Mouse (Mus musculus): ENCODE data around the gene Wdr74.

Wdr74 gene

DNA sequence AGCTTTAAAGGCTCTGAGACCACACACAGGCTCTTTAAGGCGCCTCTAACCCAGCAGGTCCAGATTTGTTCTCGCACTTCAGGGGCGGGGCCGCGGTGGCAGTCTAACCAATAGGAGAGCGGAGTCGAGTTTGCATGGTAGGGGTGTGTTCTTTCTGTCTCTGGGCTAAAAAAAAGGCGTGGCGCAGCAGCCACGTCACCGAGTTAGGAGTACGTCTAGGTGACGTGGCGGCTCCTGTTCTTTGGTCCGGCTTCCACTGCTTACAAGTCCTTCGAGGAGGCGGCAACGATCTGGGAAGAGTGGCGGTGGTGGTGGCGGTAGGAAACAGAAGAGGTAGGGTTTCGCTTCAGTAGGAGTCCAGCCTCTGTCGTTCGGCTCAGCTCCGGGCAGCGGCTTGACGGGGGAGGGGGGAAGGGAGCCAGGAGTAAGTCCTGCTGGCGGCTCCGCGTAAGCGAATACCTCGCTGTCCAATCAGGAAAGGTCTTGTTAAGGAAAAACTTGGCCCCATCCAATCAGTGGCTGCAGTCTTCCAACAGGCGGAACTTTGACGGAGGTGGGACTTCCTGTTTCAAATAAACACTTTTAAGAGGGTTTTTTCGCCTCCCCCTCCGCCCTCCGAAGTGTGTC is 5.7 kb downstream of the Wdr74 start, which contains the start of gene Stx5a:
Stx5a (plus strand) TSS at position 171 of the 627 bp plus-strand sequence.
- DNase-seq (ENCODE audit: low spot score): peak; percentile 77

DNA sequence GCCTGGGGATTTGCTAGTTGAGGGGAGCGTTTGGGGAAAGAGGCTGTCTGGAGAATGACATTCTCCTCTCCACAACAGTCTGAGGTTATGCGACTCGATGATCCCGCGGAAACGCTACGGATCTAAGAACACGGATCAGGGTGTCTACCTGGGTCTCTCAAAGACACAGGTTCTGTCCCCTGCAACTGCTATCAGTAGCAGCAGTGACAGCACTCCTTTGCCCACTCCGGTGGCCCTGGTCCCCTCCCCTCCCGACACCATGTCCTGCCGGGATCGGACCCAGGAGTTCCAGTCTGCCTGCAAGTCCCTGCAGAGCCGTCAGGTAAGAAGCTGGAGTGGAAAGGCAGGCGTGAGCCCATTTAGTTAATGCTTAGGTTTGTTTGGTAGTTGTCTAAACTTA is 6.5 kb downstream of the Wdr74 start:
- DNase-seq (ENCODE audit: low spot score): no peak

DNA sequence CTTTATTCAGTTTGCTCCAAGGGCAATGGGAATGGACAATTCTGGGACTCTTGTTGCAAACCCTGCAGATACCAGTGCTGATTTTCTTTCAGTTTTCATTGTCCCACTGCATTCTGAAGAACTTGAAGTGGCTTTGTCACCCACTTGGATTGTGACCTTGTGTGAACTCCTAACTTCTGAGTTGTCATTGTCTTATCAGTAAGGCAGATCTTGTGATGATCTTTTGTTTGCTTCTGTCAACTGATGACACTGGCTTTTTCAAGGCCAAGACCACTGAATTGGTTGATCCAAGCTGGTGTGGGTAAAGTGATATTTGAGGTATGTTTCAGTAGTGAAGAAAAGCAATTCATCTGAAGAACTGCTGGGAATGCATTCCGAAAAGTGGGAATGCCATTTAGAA is 9.8 kb downstream of the Wdr74 start:
- DNase-seq (ENCODE audit: low spot score): no peak

DNA sequence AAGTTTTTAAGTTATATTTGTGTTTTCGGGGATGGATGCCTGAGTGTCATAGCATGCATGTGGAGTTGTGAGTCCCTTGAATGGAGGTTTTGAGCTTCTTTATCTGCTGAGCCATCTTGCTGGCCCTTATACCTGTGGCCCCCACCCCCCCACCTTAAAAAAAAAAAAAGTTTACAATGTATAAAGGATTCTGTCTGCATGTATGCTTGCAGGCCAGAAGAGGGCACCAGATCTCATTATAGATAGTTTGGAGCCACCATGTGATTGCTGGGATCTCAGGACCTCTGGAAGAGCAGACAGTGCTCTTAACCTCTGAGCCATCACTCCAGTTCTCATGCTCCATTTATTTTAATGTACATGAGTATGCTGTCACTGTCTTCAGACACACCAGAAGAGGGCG is 11.7 kb downstream of the Wdr74 start:
- DNase-seq (ENCODE audit: low spot score): no peak

DNA sequence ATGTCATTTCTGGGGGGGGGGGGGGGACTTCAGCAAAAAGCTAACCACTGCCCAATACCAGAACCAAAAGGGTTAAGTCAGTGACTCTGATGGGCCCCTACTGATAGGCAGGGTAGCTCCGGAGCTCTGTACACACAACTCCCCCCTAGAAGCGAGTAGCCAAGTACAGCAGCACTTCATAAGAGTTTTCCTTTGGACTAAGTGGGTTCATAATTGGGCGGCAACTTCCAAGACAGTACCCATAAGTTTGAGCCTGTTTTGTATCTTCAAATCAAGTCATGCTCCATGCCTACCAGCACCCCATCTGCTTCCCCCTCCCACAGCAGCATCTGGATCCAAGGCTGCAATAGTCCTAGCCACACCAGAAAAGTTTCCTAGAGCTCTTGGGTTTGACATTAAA is 20.0 kb downstream of the Wdr74 start:
- no peak for DNase-seq (ENCODE audit: low spot score)

DNA sequence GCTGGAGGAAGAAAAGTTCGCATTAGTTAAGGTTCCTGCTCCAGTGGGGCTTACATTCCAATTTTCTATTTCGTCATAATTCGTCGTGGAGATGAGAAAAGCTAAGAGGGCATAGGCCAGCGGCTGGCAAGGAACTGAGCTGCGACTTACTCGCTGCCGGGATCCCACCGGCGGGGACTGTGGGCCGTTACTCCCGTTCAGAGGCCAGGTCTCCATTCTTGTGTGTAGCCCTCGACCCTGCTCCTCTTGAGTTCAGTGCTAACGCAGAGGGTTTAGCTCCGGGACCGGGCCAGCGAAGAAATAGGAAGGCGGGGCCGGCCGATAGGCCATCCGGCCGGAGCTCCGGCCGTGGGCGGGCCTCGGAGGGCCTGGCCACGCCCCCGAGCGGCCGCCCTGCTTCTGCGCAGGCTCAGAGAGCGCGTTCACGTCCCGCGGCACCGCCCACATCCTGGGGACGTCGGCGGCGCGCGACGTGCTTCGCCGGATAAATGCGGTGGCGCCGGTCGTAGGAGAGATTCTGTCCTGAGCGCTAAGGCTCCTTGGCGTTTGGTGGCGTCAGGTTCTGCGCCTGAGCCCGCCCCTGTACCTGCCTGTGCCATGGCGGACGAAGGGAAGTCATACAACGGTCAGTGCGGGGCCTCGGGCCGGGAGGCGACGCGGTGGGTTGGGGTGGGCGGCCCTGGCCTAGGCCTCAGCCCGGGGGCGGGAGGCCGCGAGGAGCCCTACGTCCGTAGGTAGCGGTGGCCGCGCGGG is 21.2 kb downstream of the Wdr74 start, which contains the start of gene Nxf1:
Nxf1 (plus strand) TSS at position 439 of the 753 bp plus-strand sequence.
- peak; percentile 70 for DNase-seq (ENCODE audit: low spot score)

DNA sequence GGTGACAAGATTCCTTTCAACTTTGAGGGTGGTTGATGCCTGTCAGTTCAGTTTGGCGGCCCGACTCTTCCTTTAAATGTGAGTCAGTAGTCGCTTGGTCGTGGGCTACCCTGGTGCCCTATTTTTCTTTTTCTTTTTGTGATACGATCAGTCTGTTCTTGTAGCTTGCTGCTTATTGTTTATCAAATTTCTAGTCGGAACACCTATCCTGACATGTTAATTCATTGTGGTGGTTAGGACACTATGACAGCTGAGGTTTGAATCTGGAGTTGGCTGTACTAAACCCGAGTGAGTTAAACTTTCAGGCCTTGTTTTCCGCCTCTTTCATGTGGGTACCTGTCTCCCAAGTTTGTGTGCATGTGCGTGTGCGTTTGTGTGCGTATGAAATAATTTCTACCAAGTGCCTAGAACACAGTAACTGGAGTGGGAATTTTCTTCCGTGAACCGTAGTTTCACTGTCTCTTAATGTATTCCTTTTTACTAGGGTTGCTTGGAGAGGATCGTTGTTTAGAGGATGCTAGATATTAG is 21.9 kb downstream of the Wdr74 start:
- no peak for DNase-seq (ENCODE audit: low spot score)

DNA sequence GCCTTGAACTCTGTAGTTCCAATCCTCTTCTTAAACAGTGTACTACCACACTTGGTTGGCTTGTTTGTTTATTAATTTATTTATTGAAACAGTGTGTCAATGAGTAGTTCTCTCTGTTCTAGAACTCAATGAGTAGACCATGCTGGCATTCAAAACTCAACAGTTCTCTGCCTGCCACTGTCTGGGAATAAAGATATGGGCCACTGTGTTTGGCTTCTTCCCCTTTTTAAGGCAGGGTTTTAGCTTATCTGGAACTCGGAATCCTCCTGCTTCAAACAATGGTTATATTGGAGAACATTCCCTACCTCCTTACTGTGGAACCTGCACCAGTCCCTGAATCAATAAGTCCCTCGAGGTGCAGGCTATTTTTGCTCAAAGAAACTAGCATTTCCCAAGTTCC is 23.3 kb downstream of the Wdr74 start:
- DNase-seq (ENCODE audit: low spot score): no peak

DNA sequence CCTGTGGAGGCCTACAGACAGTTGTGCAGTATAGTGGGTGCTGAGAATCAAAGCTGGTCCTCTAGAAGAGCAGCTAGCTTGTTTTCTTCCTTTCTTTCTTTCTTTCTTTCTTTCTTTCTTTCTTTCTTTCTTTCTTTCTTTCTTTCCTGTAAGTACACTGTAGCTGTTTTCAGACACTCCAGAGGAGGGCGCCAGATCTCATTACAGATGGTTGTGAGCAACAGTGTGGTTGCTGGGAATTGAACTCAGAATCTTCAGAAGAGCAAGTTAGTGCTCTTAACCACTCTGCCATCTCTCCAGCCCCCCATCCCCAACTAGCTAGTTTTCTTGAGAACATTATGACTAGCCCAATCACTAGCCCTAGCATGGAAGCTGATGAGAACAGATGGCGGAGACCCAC is 25.1 kb downstream of the Wdr74 start:
- no peak for DNase-seq (ENCODE audit: low spot score)

DNA sequence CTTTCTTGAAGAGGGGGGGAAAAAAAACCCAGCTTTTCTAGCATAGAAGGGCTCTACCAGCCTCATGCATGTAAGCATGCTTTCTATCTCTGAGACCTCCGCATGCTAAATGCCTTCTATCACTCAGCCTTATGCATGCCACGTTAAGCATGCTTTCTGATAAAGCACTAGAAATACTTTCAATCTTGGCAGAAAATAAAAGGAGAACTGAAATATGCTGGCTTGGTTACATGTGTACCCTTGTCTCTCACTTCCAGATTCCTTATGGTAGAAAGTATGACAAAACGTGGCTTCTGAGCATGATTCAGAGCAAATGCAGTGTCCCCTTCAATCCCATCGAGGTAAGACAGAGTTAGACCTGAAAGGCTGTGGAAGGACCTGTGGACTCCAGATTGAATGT is 27.6 kb downstream of the Wdr74 start:
- no peak for DNase-seq (ENCODE audit: low spot score)

DNA sequence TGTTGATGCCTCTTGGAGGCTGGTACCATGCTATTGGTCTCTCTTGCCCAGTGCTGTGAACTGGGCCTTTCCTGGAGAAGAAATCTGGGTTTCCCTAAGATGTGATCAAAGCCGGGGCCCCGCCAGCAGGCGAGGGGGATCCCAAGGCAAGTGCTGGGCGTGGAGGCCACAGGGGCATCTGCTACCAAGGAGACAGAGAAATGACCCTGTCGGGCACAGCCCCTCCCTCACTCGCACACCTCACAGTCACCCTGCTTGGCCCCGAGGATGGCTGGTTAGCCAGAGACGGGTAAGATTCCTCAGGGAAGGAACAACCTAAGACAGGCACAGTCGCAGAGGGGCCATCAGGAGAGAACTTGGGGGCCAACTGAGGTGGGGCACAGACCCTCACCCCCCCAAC is 29.9 kb downstream of the Wdr74 start:
- DNase-seq (ENCODE audit: low spot score): no peak

DNA sequence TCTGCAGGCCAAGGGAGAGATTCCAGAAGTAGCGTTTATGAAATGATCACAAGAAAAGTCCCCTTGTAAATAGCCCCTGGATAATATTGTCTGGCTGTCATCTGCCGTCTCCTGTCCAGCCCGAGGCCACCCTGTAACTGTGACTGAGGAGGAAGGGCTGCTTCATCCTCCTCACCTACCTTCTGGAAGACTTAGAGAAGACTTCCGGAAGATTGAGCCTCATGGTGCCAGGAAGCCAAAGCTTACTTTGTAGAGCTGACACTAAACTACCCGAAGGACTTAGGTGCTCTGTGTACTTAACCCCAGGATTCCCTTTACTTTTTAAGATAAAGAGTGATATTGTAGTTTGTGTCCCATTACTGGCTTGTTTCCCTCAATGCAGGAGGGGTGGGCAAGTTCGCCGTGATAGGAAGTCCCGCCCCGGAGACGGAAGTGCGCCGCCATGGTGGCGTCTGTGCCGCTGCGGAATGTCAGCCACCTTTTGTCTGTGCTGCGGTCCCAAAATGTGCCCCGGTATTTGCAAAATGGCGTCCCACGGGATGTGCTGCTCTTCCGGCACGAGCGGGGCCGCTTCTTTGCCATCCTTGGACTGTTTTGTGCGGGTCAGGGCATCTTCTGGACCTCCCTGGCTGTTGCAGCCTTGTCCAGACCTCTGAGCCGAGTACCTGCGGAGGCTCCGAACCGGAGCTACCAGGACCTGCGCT is 35.1 kb downstream of the Wdr74 start, which contains the start of gene Tmem223:
Tmem223 (plus strand) TSS at position 430 of the 704 bp plus-strand sequence.
- DNase-seq (ENCODE audit: low spot score): peak; percentile 27

DNA sequence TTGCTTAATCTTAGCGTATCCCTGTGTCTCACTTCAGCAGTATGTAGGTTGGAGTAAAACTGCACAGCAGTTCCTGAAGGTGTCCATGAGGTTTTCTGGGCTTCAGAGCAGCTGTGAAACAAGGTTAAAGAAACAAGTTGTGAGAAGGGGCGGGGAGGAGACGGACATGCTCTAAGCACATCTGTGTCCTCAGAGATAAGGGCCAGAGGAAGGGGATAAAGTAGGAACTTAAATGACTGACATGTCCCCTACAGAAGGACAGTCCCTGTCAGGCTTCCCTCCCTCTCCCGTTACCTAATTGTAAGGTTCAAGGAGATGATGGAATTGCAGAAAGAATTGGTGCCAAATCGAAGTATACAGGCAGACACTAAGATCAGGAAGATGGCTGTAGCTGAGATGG is 37.4 kb downstream of the Wdr74 start:
- no peak for DNase-seq (ENCODE audit: low spot score)

DNA sequence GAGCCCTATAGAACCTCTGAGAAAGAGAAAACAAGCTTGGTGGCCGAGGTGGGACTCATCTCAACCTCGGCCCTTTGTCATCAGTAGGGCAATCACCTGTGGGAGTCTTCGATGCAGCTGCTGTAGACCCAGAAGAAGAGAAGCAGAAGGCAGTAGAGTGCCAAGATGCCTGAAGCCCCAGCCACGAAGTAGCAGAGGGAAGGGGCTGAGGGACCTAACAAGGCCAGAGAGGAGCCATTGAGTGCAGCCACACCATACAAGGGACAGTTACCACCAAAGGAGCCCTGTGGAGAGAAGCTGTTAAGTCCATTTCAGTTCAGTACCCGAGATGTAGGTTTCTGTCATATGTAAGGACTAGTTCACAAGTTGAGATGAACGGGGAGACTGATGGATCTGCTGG is 37.8 kb downstream of the Wdr74 start:
- DNase-seq (ENCODE audit: low spot score): no peak

DNA sequence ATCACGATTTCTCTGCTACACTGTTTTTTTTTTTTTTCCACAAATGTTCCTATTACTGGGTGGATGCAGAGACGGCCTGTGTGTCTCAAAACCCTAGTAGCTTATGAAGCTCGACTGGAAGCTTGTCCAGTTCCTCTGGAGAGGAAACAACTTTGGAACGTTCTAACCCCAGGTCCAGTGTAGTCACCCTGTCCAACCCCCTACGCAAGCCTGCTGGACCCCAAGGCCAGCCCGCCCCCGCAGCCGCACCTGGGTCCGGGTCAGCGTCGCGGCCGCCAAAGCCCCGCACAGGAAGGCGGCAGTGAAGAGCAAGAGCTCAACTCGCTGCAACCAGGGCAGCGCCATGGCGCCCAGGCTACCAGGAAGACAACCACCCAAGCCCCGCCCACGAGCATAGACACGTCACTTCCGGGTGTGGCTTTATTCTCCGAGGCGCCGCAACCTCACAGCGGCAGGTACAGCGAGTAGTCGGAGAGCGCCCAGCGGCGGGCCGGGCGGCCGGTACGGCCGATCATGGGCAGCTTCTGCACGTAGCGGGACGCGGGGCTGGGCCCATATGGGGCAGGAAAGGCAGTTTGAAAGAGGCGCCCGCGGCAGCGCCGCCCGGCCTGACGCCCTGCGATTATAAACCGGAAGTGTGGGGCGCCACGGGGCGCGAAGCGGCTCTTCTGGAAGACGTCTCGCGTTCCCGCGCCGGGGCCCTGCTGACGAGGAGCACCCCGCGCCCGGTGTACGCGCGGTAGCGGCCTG is 38.6 kb downstream of the Wdr74 start, which contains the start of gene Tmem179b:
Tmem179b (minus strand) TSS at position 382 of the 750 bp plus-strand sequence.
- peak; percentile 86 for DNase-seq (ENCODE audit: low spot score)

DNA sequence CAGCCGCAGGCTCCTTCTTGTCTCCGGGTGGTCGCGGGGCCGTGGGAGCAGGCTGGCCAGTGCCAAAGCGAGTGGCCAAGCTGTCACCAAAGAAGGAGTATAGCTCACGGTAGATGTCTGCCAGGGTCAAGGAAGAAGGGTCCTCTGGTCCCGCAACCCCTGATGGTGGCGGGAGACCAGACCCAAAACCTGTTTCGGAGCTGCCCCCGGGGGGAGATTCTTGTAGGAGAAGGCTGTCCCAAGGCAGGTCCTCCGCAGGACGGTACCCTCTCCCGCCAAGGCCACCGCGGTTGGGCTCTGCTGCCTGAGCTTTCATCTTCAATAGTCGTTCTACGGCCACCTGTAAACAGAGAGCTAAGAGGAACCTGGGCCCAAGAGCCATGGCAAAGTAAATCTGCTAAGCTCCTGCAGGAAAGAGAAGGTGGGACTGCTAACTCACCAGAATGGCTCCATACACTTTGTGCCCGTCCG is 39.4 kb downstream of the Wdr74 start:
- DNase-seq (ENCODE audit: low spot score): no peak

DNA sequence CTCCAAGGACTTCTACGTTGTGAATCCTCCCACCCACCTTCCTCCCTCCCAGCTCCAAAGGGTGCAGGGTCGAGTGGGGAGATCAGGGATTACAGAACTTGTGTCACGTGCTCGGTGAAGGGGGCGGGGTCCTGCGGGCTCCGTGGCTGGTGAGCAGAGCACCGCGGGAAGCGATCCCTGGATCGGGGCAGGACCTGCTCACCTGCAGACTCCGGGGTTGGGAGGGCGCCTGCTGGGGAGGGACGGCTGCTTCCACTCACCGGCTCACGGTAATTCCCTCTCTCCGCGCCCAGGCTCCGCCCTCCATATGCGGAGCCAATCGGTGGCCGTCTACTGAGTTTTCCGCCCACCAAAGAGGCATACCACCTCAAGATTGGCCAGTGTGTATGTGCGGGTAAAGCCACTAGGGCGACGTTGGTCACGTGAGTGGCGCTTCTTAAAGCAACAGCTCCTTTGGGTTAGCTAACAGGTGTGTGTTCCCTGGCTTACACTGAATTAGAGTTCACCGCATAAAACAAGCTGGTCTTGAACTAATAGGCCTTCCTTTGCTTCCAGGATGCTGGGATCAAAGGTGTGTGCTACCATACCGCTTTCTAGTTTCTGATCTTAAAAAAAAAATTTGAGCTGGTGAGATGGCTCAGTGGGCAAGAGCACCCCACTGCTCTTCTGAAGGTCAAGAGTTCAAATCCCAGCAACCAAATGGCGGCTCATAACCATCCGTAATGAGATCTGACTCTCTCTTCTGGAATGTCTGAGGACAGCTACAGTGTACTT is 50.6 kb downstream of the Wdr74 start, which contains the start of gene Taf6l:
Taf6l (minus strand) TSS at position 410 of the 774 bp plus-strand sequence.
- DNase-seq (ENCODE audit: low spot score): peak; percentile 48

DNA sequence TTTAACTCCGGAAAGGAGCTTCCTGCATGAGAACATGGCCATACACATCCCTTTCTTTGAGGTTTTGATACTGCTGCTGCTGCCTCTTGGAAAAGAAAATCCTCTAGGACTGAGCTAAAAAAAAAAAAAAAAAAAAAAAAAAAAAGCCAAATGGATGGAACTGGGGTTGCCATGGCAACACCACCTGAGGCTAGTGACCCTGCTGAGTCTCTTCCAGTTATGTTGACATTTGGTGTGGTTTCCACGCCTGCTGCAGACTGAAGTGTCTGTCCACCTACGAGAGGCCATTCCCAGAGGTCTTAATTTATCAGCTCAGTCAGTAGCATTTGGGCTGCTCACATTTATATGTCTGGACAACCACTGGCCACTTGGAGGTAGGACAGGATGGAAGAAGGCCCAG is 52.9 kb downstream of the Wdr74 start:
- no peak for DNase-seq (ENCODE audit: low spot score)

DNA sequence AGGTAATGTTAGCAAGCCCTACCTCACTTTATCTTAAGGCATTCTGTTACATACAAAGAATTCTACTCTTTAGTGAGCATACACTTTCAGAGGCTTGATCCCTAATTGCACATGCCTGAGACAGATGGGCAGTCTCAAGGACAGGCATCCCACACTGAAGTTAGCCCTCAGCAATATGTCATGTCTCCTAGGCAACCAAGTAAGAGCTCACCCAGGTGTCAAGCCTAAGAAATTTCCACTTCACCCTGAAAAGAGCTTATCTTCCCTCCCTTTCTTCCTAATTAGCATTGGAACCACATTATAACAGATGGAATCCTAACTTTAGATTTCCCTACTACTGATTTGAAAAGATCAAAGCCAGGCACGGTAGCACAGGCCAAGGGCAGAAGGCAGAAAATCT is 53.5 kb downstream of the Wdr74 start:
- no peak for DNase-seq (ENCODE audit: low spot score)

DNA sequence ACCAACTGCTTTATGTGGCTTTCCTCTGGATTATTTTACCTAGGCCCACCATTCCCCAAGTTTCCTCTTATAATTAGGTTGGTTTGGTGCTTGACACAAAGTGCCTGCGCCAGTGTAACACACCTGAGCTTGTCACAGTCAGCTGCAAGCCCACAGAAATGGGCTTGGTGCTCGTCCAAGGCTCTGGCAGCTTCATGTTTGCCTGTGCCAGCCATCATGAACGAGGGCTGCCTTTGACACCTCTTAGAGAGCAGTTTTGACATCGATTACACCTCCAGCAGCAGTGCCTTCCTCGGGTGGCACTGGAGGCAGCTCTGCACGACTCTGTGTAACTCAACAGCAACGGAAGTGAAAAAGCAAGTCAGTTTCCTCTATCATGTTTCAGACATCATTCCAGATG is 54.5 kb downstream of the Wdr74 start:
- DNase-seq (ENCODE audit: low spot score): no peak
